Mouse (Mus musculus) testis, adult 2 months (tissue): Measurements from ENCODE around the gene Adamts9.

Source experiments
- CTCF ChIP-seq: fragments of 200-500 bp; IDR thresholded peaks from 2 replicates; pipeline ENCODE4 v1.5.1; 2012; ENCODE audit warnings: low read depth, mild to moderate bottlenecking, inconsistent platforms, low read length, moderate library complexity; ENCODE audit not compliant: control insufficient read depth, insufficient read depth, insufficient replicate concordance
- POLR2A ChIP-seq: fragments of 200-500 bp; IDR thresholded peaks from 2 replicates; pipeline ENCODE4 v1.6.1; 2012; ENCODE audit warnings: low read depth, mild to moderate bottlenecking, inconsistent platforms, low read length, moderate library complexity; ENCODE audit not compliant: control insufficient read depth

DNA sequence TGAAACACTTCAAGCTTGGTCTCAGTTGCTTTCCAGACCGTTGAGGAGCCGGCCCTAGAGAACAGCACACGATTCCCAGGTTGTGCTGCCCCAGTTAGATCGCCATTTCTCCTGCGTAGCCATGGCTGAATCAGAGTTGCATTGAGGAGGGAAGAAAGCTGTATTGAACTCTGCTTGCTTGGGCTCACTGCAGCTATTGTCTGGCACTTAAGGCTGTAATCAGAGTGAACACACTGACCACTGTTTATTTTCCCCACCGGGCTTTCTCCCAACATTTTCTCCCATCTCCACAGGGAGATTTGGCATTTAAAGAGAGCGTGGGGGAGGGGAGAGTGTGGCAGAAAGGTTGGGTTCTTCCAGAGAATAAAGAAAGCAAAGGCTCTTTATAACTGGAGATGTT, 214.8 kb downstream of the Adamts9 start:
- TF ChIP-seq POLR2A, result no peak
- TF ChIP-seq CTCF, result no peak; the same call in 1 of the 2 replicates
